Mouse (Mus musculus): Measurements from ENCODE around the gene Thumpd3. TPM values are rescaled to one million over a fixed set of nuclear protein-coding genes. Genes with fewer than 3 reads are reported as not detected.
A peak's percentile ranks its signal among the peaks of the same experiment; 100 is the strongest.

The Thumpd3 gene
- total and polyA plus RNA-seq, 3 experiments: 2.8 to 35.2 (median 32.7) TPM

DNA sequence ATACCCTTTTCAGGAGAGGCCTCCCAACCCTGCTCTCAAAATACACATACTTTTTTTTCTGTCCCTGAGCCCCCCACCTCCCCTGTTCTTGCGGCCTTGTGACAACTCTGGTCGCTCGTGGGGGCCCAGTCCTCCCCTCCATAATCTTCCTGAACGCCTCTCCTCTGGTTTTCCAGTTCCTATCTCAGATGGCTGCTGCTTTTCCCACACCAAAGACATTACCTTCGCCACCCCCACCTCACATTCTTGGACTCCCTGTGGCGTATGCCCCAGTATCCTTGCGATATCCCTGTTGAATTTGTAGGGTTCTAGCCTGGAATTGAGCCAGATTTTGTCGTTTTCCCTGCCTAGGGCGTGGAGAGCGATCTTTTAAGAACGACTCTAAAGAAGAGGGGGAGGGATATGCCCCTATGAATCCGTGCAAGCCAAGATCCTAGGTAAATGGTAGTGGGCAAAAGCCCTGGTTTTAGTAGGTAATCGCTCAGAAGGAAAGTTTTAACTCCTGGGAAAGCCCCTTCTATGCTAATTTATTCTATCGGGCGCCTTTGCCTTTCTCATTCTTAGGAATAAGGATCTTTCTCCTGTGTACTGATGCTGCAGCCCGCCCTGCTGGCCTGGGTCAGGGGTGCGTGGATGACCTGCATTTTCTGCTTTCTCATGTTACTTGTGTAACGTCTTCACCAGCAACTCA is 32.2 kb downstream of the Thumpd3 start:
- DNase-seq: peak; percentile 64

DNA sequence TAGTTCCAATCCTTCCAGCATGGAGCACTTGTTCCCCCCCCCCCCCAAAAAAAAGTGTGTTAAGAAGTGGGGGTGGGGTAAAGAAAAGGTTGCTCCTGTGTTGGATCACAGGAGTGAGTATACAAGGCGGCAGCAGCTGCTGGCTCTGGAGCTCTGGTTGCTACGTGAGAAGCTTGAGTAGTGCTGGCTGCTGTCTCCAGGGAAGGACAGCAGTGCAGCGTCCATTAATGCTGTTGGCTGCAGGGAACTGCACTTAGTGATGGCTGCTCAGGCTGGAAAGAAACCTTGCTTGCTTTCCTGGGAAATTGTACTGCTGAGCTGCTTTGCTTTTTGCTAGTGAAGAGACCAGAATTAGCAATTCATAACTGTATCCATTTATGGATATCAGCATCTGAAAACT is 33.5 kb downstream of the Thumpd3 start:
- peak; percentile 59 for DNase-seq

DNA sequence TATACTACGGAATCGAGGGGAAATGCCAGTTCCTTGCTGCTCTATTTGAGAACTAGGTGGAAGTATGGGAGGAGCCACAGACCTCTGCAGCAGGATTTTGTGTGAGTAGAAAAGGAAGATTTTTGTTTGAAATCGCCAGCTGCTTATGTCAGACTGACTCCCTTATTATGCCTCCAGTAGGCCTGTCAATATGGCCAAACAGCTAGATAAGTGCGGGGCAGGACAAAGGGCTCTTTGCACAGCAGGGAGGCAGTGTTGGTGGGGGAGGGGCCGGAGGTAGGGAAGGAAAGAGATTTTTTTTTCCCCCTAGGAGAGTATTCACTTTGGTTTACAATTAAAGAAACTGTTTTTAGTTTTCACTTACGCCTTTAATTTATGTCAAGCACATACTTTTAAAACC is 36.2 kb downstream of the Thumpd3 start:
- no peak for DNase-seq

DNA sequence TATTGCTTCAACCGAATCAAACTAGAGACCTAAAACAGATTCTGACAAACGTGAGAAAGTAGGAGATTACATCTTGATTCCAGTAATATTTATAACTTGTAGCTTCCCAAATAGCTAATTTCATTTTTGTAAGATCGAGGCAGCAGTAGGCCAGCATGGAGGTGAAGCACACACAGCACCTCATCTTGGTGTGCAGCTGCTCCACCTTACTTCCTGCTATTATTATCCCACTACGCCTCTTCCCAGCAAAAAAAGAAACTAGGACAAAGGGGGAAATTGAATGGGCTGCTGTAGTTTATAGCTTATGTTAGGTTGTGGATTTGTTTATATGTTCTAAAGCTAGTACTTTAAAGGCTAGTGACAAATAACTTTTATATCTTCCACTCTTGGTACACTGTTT is 38.6 kb downstream of the Thumpd3 start:
- no peak for DNase-seq

DNA sequence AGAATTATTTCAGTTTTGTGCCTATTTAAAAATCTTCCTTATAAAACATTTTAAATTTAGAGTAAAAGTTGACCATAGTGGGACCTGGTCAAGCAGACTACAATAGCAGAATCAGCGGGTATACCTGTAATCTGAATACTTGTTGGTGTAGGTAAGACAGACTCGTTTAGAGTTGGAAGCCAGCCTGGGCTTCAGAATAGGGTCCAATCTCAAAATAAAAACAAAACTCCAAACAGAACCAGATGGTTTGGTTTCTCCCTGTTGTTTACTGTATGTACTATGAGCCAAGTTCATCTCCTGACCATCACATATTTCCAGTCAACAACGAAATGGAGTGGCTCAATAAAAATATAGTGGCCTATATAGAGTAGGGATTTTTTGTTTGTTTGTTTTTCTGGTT is 47.2 kb downstream of the Thumpd3 start:
- no peak for DNase-seq

DNA sequence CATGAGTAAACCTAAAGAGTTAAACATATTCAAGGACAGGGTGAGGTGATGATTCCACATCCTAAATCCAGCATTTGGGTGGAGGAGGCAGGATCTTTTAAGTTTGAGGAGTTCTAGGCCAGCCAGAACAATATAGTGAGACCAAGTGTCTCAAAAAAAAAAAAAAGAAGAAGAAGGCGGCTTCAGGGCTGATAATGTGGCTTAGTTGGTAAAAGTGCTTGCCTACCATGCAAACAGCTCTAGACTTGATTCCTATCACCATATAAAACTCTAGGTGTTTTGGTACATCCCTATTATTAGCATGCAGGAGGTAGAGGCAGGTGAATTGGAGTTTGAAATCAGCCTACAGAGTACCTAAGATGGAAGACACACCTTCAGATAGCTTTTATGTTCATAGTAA is 49.5 kb downstream of the Thumpd3 start:
- no peak for DNase-seq

GRCm38 (mm10) chr6:113097662-113098061 is 51.6 kb downstream of the Thumpd3 start:
- DNase-seq: peak; percentile 76

DNA sequence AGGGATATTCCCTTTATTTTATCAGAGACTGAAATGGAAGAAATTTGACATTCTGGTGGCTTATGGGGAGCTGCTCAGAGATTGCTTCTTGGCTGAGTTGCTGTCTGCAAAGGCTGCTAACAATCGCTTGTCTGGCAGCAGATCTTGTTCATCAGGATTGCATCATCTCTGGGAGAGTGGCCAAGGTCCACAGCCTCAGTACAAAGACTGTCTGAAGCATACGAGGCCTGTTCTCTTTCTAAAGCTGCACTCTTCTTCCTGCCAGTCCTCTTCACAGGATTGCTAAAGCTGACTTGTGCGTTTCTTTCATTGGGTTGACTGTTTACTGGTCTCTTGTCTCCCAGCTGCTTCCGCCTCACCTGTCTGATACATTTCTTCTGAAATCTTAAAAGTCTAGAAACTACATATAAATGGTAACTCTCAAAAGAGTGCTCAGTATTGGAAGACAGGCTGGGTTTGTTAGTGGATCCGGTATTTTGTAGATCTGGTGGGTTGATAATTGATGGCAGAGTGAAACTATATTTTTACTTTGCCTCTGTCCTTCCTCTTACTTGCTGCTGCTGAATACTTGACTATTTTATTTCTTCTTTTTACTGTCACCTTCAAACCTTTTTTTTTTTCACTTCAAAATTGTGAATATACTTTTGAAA is 53.7 kb downstream of the Thumpd3 start:
- DNase-seq: peak; percentile 94

DNA sequence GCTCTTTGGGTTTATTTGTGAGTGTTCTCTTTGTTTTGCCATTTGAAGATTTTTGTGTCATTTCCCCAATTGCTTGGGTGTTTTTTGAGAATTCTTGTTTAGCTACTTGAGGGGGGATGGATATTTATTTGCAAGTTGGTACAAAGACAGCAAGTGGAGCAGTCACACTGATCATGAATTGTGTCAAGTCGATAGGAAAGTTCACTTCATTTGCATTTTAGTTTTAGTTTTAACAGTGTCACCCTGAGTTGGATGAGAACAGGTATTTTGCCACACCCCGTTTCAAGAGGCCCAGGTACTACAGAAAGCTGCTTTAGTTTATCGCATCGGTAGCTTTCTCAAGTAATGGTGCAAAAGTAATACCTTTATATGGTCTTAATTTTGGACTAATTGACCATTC is 56.5 kb downstream of the Thumpd3 start:
- no peak for DNase-seq

- peak; percentile 74 for DNase-seq
Measured at GRCm38 (mm10) chr6:113103765-113104164, 57.7 kb downstream of the Thumpd3 start.

DNA sequence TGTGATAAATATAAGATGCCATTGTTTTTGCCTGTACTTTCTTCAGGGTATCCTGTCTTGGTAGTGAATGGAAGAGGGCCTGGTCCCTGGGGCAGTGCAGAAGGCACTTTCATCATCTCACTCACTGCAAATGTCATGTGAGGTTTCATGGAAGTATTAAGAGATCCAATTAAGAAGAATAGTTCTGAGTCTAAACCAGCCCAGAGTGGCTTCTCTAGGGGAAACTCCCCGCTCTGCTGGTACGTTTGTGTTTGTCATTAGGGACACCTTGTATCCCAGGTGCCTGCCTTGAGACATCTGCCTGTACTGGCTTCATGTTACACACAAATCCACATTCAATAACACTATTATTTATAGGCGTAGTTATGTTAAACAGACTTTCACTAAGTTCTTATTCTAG is 63.4 kb downstream of the Thumpd3 start:
- peak; percentile 21 for DNase-seq

- DNase-seq: peak; percentile 54
Measured at GRCm38 (mm10) chr6:113109956-113110355, 63.9 kb downstream of the Thumpd3 start.

Other genes with a start within 250 kb of the Thumpd3 start
- gene Srgap3, start 99.0 kb upstream of the Thumpd3 start, total RNA-seq (2021): 10 to 100 TPM; 14.3 to 21.2 TPM
- 3.2 and 3.7 TPM in 2 replicates for gene Srgap3, start 99.0 kb upstream of the Thumpd3 start, polyA plus RNA-seq (2012; rRNA removed)
- 10 to 100 TPM; 72.0 to 96.9 TPM for gene Setd5, start 31.1 kb downstream of the Thumpd3 start, total RNA-seq (2021)
- 22.8 and 24.3 TPM in 2 replicates for gene Setd5, start 31.1 kb downstream of the Thumpd3 start, polyA plus RNA-seq (2012; rRNA removed)
- gene Lhfpl4, start 149.2 kb downstream of the Thumpd3 start, total RNA-seq (2021): 1 to 10 TPM; 2.3 to 5.4 TPM
- 3.8 and 5.5 TPM in 2 replicates for gene Lhfpl4, start 149.2 kb downstream of the Thumpd3 start, polyA plus RNA-seq (2012; rRNA removed)
- gene Mtmr14, start 191.6 kb downstream of the Thumpd3 start, total RNA-seq (2021): 10 to 100 TPM; 14.8 to 23.8 TPM
- gene Mtmr14, start 191.6 kb downstream of the Thumpd3 start, polyA plus RNA-seq (2012; rRNA removed): 46.7 and 47.1 TPM in 2 replicates
- 1 to 10 TPM; 2.8 to 3.4 TPM for gene Cpne9, start 236.1 kb downstream of the Thumpd3 start, total RNA-seq (2021)
- 2.2 and 7.4 TPM in 2 replicates for gene Cpne9, start 236.1 kb downstream of the Thumpd3 start, polyA plus RNA-seq (2012; rRNA removed)

Measured in adrenal gland, adult 2 months (tissue).